ENCODE assay signal across 8 mouse cellular contexts in the genomic region with DNA sequence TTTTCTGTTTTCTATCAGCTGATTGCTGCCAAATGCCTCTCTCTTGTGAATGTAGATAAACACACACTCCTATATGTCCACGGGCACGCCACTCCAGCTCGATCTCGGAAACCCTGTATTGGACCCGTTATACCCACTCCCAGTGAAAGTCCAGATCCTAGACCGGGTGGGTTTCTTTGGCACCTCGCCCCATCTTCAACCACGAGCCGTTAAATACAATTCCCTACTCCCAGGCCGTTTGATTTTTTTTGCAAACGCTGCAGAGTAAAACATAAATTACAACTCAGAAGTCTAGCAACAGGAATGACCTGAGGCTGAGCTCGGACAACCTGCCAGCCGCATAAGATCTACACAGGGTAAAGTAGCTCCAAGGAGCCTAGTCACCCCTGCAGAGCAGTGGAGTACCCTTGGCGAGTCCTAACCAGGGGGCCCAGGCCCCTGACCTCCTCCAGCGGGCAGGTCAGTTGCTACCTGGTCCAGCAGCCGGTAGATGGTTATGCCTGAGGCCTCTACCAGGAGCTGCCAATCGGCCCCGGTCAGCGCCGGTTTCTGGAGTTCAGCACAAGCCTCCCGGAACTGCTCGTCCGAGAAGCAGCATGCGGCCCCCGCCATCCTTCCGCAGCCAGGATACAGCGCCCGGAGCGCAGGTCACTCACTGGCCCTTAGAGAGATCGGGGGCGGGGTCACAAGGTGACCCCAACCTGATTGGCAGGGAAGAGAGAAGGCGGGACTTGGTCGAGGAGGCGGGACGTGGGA. TPM values are rescaled to one million over a fixed set of nuclear protein-coding genes. Genes with fewer than 3 reads are reported as not detected.
DNase-seq lines count a peak whose midpoint lies in the region; ATAC-seq lines count a peak whose summit lies in the region.

A gene (minus strand): TSS at position 664 of the 756 bp plus-strand sequence.

- ATAC-seq in hindbrain, embryonic 13.5 days (ENCODE audit: low FRiP score) = peak; percentile 83
- ATAC-seq in megakaryocyte progenitor cell, adult 5-6 weeks (replicated peaks; ENCODE audit: poor library complexity) = peak; percentile 98

- H3K4me3 ChIP-seq in hindbrain, embryonic 13.5 days = peak within 1 kb of the TSS; percentile 48

- peak within 1 kb of the TSS; percentile 73 for H3K4me2 ChIP-seq in hindbrain, embryonic 13.5 days

- no peaks in the 10 kb centered on the region for H3K9me3 ChIP-seq in hindbrain, embryonic 13.5 days

- intact Hi-C loops in left cerebral cortex, postnatal 14 days (cut with DNase I) = loop anchor here (10.0 kb wide), 1 partner anchor 632 kb away; a partner anchor contains a TSS

- DNase-seq in WW6 (ENCODE audit: low read depth, low spot score) = peak; percentile 75
- DNase-seq in cerebellum, postnatal 14 days = peak; percentile 82 to 85
- DNase-seq in frontal cortex, postnatal 36 days (ENCODE audit: low spot score in 2 of 2) = peak; percentile 19 to 21
- peak; percentile 28 to 49 for DNase-seq in left cerebral cortex, postnatal 14 days (ENCODE audit: low spot score in 2 of 2)
- DNase-seq in right cerebral cortex, postnatal 14 days = peak; percentile 45
- peak; percentile 66 to 82 for DNase-seq in urinary bladder, postnatal 36 days (ENCODE audit: low spot score in 2 of 2)

- no peaks in the 10 kb centered on the region for H3K36me3 ChIP-seq in hindbrain, embryonic 13.5 days

- peak within 1 kb of the TSS; percentile 68 for H3K9ac ChIP-seq in hindbrain, embryonic 13.5 days

- H3K4me1 ChIP-seq in hindbrain, embryonic 13.5 days (replicated peaks) = peaks cover 11% of the 10 kb centered on the region

- H3K27me3 ChIP-seq in hindbrain, embryonic 13.5 days = peaks cover 13% of the 10 kb centered on the region; the same call in 1 of the 2 replicates

- H3K27ac ChIP-seq in hindbrain, embryonic 13.5 days = no peak within 1 kb of the TSS

- 16% methylated on average over 35 of the region's 35 CpGs for WGBS in hindbrain, embryonic 13.5 days

RNA-seq across cellular contexts. Expression of the gene that starts here (rescaled TPM):
- polyA plus RNA-seq in hindbrain, embryonic 13.5 days (2015; fragmentation: Nextera tagmentation; extraction: Ambion mirVana) = 1.9 and 2.3 TPM in 2 replicates
- total RNA-seq in left cerebral cortex, postnatal 14 days (2021) = under 1 TPM; 0.42 to 0.79 TPM
- total RNA-seq in megakaryocyte progenitor cell, adult 5-6 weeks (2015) = 14.3 and 17.8 TPM in 2 replicates
- 24.9 and 25.4 TPM in 2 replicates for total RNA-seq in megakaryocyte progenitor cell, adult 5-6 weeks (2017)

Comparison
In these comparisons a context has a peak if more than half of its experiments do, and no peak if none do; other contexts are left out.
1. RNA of the gene that starts here (total RNA-seq): 14.3 to 25.4 TPM in megakaryocyte progenitor cell, adult 5-6 weeks; 0.42 to 0.79 TPM in left cerebral cortex, postnatal 14 days; every median in the first group is over 4 times any median in the second.
2. Peak in DNase-seq in left cerebral cortex, postnatal 14 days; RNA of the gene not detected or under 1 TPM.
3. DNase-seq: peak in every context shown above with its lines; median percentile 84 in cerebellum, postnatal 14 days; 75 in WW6; 74 in urinary bladder, postnatal 36 days; 45 in right cerebral cortex, postnatal 14 days; 38 in left cerebral cortex, postnatal 14 days; 20 in frontal cortex, postnatal 36 days.